Mouse (Mus musculus): ENCODE results near the gene Dstyk. TPM values are rescaled to one million over a fixed set of nuclear protein-coding genes. Genes with fewer than 3 reads are reported as not detected.

The Dstyk gene
- total RNA-seq, 2 experiments from 2014 or later, result 9.6 to 9.9 TPM

DNA sequence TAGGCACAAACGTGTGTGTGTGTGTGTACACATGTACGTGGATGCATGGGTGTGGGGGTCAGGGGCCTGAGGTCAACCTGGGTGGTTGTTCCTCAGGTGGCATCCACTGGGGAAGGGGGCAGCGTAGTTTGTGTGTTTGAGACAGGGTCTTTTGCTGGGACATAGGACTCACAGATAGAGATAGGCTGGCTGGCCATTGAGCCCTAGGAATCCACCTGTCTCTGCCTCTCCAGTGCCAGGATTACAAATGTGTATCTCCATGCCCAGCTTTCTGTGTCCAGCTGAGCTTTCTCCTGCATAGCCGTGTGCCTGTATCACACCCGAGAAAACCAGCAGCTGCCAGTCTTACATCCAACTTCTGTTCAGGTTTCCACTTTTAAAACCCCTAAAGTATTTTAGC, 92.4 kb downstream of the Dstyk start:
- DNase-seq (ENCODE audit: low spot score), result no peak

GRCm38 (mm10) chr1:132511521-132511920, 94.2 kb downstream of the Dstyk start:
- DNase-seq (ENCODE audit: low spot score), result no peak

- no peak for DNase-seq (ENCODE audit: low spot score)
Measured at GRCm38 (mm10) chr1:132512106-132512505, 94.8 kb downstream of the Dstyk start.

DNA sequence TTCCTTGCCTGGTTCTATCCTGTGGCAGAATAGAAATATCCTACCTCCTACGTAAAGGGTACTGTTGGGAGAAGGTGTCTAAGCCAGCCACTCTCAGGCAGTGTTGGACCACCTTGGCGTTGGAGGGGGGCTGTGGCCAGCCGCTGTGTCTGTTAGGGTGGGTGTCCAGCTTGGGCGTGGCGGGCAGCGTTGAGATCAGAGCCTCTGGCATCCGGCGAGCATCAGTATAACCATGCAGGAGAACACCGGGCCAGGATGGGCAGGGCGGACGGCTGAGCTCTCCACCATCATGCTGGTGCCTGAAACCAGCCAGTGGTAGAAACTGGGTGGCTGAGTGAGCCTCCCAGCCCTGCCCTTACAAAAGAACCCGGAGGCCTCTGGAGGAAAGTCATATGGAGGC, 98.0 kb downstream of the Dstyk start:
- DNase-seq (ENCODE audit: low spot score), result no peak

Other genes starting within 250 kb of the Dstyk start
- gene Lemd1, start 226.1 kb upstream of the Dstyk start, total RNA-seq (2021), result not detected
- gene AC124108.1, start 226.1 kb upstream of the Dstyk start, total RNA-seq (2021), result not detected
- gene Gm10188, start 187.8 kb upstream of the Dstyk start, total RNA-seq (2021), result not detected
- under 1 TPM; 0.27 to 0.36 TPM for gene Klhdc8a, start 118.9 kb upstream of the Dstyk start, total RNA-seq (2021)
- gene Nuak2, start 101.4 kb upstream of the Dstyk start, total RNA-seq (2021), result 1 to 10 TPM in 1 of 2 experiments, under 1 TPM in 1; 0.87 to 1.1 TPM
- gene Tmcc2, start 26.3 kb upstream of the Dstyk start, total RNA-seq (2021), result 10 to 100 TPM; 36.8 to 41.5 TPM
- gene Rbbp5, start 59.8 kb downstream of the Dstyk start, total RNA-seq (2021), result 10 to 100 TPM; 16.9 to 20.3 TPM
- gene Tmem81, start 88.7 kb downstream of the Dstyk start, total RNA-seq (2021), result 1 to 10 TPM; 1.1 to 1.4 TPM
- under 1 TPM in 1 of 2 experiments, not detected in 1; 0.11 TPM for gene Cntn2, start 125.7 kb downstream of the Dstyk start, total RNA-seq (2021)